Mouse (Mus musculus) lung, postnatal 0 days (tissue): ENCODE measurements at regions not wholly inside any gene's neighbourhood (a gene's known extent, or its start where the extent isn't known, plus 50 kb on each side); places are given as distances from the start of the nearest gene placed in this dataset.

ENCODE experiments used
- CTCF ChIP-seq: IDR thresholded peaks from 2 replicates; pipeline ENCODE4 v1.5.1; 2016; ENCODE audit warnings: antibody characterized with exemption, mild to moderate bottlenecking
- EP300 ChIP-seq: IDR thresholded peaks from 2 replicates; pipeline ENCODE4 v1.6.1; 2016; ENCODE audit warnings: antibody characterized with exemption, mild to moderate bottlenecking, control low read depth

GRCm38 (mm10) chr3:58327721-58328120 lies 86.8 kb upstream of the Tsc22d2 start:
- TF ChIP-seq EP300: no peak
- TF ChIP-seq CTCF: no peak
